Mouse (Mus musculus) right cerebral cortex, postnatal 14 days (tissue): ENCODE data around the gene Chn2.
A peak's percentile ranks its signal among the peaks of the same experiment; 100 is the strongest.

ENCODE experiments used
- DNase-seq: peaks from one replicate; pipeline ENCODE4 v3.0.0; 2022

Gene Chn2

DNA sequence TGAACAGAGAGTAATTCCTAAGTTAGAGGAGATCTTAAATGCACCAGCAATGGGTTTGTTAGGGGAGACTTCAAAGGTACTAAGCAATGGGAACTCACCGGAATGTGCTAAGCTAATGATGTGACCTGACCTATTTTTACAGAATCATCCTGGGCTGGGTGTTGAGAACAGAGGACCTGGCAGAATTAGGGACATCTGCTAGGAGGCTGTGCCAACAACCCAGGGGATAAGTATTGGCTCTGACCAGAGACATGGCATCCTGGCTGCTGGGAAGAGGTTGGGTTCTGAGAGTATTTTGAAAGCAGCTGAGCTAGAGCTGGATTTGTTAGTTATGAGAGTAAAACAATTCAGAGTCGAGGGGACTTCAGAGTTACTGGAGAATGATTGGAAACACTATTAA lies 40.5 kb downstream of the Chn2 start:
- no peak for DNase-seq

DNA sequence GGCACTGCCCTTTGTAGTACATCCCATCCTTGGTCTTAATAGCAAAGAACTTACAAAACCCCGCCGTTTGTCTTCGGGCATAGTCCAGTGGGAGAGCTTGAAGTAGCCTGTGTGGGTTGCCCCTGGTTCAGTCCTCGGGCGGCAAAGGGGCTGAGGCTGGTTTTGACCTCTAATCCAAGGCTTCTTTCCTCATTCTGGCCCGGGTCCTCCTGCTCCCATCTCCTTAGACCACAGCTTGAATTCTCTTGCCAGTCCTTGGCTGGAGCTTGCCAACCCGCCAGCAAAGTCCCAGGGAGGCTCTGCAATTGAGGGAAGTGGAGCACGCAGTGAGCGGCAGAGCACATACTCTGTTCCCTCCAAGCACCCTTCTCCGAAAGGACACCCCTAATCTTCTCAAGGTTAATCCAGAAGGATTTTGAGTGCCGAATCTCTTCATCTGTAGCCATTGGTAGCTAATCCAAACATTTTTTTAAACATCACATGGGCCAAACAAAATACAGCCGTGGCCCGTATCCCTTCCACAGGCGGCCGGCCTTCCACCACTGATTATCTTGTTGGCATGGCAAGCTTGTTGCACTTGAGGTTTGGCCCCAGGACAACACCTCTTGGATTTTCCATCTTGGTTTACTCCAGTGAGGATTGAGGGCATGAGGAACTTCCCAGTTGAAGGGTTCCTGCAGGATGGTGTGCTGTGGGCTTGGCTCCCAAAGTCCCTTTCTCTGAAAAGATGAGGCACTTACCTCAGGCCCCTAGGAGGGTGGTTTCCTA lies 41.3 kb downstream of the Chn2 start:
- no peak for DNase-seq

DNA sequence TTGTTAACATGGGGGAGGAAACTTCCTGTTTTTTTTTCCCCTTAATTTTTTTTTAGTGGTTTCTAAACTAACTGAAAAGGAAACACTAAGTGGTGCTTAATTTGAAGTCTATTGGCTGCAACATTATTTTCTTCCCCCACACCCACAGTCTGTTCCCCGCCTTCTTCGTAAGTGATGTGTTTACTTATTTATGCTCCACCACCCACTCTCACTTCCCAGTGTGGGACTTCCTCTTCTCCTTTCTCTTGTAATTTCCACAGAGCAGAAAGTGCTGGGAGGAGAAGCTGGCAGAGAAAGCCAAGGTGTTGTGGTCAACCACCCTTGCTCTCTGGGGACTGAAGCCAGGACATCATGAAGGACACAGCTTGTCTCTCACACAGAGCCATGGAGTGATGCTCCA lies 43.2 kb downstream of the Chn2 start:
- no peak for DNase-seq

DNA sequence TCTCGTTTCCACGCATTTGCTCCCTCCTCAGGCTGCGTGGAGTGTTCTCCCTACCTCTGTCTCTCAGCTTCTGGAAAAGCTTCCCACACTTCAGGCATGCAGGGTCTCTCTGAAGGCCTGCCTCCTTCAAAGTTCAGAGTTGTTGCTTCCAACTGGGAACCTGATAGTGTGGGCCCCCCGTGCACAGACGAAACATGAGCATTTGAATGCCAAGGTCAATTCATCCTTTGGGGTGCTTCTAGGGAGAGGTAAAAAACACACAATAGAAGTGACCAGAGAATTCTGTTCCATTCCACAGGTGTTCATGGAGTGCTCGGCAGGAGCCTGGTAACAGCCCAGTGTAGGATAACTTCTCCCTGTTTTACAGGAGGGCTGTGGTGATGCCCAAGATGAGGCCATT lies 44.7 kb downstream of the Chn2 start:
- DNase-seq, result no peak

DNA sequence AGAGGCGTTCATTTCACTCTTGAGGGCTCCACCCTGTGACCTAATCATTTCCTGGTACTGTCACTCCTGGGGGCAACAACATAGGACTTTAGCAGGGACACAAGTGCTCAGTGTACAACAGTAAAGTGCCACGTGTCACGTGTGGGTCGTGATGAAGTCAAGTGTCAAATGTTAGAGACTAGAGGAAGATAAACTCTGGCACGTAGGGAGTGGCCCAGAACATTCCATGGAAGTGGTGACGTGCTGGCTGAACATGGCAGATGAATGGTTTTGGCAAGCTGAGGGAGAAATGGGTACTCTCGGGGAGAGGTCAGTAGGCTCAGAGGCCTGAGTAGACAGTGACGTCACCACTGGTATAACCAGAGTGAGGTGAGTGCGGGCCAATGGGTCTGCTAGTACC lies 45.7 kb downstream of the Chn2 start:
- DNase-seq, result no peak

DNA sequence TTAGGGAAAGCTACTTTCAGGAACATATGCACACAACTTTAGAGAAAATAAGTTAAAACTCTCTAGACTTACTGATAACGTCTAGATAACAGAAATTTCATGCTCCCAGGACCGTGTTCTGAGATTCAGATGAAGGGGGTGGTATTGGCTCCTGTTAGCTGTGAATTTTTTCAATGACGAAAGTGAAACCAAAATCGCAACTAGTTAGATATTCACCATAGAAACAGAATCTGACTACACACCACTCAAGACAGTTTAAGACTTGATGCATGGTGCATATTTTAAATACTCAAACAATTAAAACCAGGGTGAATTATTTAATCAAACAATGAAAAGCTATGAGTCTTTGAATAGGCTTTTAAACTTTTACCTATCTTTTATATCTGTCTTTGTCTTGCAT lies 48.8 kb downstream of the Chn2 start:
- DNase-seq, result no peak

DNA sequence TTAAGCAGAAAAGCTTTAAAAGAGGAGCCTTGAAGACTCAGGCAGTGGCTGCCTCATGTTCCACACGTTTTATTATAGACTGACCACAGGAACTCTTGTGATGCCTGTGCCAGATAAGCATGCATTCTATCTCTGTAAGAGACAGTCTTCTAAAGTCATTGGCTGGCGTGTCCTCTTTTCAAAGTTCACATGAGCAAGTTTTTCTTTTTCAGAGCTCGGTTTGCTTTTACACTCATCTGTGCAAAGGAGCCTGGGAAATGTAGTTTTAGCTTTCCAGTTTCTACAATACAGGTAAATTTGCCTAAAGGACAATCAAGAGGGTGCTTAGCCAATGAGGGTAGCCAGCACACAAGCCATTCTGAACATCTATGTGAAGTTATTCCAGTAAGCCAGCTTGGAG lies 51.5 kb downstream of the Chn2 start:
- no peak for DNase-seq

DNA sequence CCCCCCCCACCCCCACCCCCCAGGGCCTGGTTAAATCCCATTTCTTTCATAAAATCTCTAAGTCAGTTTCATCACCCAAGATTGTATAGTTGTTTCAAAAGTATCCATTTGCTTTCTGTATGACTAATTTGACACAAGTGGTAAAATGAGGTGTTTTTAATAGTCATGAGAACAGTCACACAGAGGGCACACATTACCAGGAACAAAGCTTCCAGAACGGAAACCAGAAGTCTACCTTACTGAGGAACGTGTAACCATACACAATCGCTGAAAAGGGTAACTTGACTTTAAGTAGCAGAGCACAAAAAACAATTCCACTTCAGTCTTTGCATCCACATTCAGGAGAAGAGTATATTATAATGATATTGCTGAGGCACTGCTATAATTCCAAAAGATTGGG lies 53.6 kb downstream of the Chn2 start:
- DNase-seq, result no peak

DNA sequence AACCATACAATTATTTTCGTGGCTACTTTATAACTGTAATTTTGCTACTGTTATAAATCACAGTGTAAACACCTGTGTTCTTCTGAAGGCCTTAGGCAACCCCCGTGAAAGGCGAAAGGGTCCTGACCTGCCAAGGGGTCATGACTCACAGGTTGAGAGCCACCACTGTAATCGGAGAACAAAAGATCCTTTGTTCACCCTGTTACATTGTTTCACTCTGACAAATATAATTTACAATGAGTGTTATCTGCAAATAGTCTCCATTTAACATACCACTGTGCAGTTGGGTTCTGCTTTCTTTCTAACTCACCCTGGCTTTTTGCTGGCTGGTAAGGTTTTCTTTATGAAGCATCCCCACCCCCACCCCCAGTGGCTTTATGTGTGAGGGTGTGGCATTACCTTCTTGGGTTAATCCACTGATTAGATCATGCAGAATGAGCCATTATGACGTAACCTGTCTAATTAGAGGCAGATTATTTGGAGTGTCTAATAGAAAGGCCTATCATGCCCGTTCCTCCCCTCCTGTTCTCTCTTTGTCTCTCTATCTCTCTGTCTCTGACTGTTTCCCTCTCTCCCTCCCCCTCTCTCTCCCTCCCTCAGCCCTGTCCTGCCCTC lies 56.9 kb downstream of the Chn2 start:
- DNase-seq, result no peak

DNA sequence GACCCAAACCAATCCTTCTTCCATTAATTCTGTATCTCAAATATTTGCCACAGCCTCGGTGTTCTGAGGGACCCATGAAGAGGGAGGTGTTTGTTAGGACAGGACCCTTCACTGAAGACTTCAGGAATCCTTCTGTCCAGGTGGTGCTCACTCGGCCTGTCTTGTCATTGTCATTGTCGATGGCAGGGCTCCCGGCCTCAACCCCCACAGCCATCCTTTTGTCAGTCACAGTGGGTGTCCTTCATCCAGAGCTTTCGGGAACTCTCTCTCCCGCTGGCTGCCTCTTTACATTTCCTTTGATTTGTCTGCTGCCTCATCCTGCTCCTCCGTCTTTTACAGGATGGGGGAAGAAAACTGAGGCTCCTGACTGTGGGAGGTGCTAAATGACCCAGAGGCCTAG lies 57.5 kb downstream of the Chn2 start:
- DNase-seq, result no peak

DNA sequence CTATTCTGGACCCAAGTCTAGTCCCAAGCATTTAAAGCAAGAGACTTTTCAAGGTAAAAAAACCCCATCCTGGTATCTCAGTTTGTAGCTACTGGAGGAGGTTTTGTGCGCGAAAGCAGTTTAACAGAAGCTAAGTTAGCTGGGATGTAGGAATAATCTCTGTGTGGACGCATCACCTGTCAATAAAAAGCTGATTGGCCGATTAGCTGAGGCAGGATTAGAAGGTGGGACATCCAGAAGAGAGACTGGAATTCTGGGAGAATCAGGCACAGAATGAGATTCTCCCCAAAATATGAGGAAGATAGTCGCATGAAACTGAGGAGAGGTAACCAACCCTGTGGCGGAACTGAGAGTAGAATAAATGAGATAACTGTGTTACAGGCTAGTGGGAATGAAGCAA lies 59.0 kb downstream of the Chn2 start:
- DNase-seq, result no peak

DNA sequence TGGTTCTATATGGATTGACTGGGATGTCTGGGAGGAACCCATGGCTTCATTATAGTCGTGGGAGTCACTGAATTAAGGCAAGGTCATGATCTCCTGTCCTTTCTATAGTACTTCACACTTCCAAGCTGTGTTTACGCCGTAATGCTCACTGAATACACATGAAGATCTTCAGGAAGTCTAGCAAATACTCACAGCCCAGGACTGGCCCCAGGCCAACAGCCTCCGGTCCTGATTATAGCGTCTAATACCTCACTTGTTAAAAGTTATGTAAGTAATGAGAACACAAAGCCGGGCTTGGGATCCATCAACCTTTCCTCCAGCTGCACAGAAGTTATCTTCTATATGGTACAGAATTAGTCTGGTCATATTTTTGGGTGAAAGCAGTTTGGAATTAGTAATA lies 60.3 kb downstream of the Chn2 start:
- no peak for DNase-seq

DNA sequence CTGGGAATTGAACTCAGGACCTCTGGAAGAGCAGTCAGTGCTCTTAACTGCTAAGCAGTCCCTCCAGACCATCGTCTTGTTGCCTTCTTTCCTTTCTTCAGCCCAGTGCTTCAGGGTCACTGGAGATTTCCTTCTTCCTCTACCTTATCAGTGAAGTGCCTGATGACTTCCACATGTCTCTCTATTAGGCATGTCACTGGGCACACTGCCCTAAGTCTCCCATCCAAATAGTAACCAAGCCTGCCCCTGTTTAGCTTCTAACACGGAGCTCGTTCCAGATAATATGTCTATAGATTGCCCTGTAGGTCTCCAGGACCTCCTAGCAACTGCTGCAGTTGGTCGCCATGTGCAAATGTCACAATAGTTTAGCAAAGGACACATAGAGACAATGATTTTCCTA lies 62.9 kb downstream of the Chn2 start:
- DNase-seq, result no peak

DNA sequence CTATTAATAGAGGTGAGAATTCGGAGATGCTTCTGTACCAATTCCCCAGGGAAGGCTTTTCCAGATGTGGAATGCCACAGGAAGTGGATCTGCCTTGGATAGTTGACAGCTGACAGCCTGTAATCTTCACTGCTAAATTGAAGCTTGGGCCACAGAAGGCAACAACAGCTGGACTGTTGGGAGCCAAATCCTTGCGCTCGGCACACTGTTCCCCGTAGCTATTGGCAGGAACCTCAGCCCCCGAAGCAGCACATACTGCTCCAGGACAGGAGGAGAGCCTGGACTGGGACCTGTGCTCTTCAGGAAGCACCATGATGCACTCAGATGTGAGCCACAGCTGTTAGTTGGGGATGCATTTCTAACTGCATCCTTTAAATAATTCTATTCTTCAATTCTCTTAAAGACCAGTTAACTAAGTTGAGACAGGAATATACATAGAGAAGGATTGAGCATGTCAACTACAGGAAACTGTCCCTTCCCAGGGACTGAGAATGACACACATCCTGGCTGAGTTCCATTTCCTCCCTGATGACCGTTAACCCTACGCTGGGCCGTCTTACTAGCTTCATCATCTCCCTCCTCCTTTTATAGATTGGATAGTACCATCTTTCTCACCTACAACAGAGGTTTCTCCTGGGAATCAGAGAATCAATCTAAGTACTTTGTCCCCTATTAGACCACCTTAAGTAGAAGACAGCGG lies 64.1 kb downstream of the Chn2 start:
- no peak for DNase-seq

DNA sequence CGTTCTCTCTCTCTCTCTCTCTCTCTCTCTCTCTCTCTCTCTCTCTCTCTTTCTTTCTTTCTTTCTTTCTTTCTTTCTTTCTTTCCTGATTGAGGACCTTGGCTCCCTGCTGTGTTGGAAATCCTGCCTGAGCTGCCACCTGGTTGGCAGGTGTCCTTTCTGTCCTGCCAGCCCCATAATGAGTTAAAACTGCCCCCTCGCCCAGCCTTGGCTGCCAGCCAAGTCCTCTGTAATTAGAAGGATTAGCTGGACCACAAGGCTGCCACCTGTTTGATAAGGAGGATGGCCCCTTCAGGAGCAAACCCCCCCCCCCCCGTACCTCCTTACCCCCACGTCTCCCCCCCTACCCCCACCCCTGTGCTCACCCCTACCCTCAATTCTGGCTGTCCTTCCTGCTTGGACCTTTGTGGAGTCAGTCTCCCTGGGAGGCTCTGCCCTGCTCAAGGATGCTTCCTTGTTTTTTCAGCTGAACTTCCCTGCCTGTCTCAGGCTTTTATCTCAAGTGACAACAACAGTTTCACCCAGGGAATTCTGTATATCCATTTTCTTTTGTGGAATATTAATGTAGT lies 72.1 kb downstream of the Chn2 start:
- no peak for DNase-seq

DNA sequence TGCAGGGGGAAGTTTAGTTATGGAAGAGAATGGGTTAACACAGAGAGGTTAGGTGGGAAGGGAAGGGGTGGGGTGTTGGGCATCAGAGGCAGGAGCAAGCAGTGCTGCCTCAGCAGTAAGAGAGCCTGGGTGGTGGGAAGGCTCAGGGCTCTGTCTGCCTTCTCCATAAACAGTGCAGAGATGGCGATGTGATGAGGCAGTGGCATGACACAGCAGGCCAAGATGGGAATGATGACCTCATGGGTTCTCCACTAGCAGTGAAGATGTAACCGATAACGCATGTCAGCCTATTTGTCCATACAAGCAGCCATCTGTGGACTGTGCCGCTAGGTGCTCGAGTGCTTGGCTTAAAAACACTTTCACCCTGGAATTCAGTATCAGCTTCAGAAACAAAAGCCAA lies 74.0 kb downstream of the Chn2 start:
- no peak for DNase-seq

DNA sequence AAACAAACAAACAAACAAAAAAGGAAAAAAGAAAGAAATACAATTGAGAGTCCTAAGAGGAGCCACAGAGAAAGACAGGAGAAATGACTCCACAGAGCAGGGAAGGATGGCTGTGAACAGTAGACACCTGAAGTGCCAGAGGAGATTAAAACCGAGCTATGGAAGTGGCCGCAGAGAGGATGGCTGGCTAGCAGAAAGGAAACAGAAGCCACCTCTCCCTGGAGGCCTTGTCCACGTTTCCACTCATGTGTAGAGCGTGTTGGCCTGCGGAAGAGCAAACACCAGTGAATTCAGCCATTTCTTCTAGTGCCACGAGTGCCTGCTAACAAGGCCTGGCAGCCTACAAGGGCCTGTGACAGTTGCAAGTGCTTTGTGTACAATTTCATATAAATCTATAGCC lies 75.1 kb downstream of the Chn2 start:
- no peak for DNase-seq

DNA sequence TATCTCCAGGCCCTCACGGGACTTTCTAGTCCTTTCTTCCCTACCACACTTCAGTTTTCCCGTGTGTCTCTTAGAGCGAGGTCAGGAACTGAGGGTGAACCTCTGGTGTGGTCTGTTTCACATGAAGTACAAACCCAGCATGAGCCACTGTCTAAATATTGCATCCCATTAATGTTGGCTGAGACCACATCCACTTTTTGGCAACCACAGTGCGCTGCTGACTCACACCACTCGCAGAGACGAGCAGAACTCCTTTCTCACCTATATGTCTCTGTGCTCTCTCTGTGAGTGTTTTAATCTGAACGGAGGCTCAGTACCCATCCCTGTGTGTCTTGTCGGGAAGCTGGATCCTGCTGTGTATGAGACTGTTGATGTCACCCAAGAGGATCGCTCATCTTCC lies 76.9 kb downstream of the Chn2 start:
- DNase-seq, result no peak

DNA sequence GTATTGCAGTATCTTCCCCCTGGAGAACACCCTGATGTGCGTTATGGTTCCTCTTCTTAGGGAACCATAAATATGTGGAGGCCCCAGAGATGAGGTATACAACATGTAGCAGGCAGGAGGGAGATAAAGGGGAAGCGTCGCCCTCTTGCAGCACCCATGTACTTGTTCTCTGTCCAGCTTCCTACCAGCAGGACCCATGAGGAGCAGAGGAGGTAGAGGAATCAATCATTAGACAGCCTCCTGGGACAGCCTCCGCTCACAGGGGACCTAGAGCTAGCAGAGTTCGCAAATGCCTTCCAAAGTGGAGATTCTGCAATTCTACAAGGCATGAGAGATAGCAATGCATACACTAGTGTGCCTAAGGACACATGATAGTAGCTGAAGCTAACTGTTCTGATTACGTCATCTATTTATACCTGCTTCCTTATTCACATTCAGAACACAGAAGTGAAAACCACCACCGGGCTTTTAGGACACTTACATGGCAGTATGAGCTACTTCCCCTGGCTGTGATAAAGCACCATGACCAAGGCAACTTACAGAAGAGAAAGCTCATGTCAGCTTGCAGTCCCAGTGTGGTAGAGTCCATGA lies 77.7 kb downstream of the Chn2 start:
- no peak for DNase-seq

DNA sequence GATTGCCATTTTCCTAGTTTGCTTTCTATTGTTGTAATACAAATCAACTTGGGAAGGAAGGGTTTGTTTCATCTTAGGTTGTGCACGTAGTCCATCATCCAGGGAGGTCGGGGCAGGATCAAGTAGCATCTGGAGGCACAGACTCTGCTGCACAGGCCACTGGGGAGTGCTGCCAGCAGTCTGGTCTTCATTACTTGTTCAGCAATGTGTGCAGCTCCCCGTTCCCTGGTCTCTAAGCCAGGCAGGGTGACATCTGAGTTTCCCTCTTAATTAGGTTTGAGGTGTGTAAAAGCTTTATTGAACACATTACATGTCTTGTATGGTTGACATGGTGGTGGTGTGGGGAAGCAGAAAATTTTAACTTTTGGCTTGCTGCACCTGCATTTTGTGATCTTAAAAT lies 79.0 kb downstream of the Chn2 start:
- no peak for DNase-seq

DNA sequence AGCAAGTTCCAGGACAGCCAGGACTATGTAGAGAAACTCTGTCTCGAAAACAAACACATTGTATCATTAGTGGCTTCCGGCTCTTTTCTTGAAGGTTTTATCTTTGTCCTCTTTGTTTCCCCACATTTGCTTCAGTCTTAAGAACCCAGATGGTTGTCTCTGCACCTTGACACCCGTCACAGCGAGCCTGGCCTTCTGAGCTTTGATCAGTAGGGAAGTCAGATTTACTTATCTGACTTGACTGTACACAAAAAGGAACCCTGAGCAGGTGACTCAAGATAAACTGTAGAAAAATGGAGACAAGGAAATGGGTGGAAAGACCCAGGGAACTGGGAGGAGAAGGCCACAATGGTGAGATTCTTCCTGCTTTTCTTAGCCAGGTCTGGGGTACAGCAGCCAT lies 79.5 kb downstream of the Chn2 start:
- no peak for DNase-seq

DNA sequence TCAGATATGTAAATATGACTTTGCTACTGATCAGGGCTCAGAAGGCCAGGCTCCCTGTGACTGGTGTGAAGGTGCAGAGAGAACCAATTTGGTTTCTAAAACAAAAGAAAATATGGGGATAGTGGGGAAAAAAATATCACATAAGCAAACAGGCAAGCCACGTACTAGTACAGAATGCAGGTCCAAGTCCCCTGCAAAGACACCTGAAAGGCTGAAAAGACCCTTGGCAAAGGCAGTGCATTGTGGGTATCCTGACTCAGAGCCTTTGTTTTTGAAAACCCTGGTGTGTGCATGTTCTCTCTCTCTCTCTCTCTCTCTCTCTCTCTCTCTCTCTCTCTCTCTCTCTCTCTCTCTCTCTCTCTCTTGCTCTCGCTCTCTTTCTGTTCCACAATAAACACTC lies 80.1 kb downstream of the Chn2 start:
- no peak for DNase-seq

DNA sequence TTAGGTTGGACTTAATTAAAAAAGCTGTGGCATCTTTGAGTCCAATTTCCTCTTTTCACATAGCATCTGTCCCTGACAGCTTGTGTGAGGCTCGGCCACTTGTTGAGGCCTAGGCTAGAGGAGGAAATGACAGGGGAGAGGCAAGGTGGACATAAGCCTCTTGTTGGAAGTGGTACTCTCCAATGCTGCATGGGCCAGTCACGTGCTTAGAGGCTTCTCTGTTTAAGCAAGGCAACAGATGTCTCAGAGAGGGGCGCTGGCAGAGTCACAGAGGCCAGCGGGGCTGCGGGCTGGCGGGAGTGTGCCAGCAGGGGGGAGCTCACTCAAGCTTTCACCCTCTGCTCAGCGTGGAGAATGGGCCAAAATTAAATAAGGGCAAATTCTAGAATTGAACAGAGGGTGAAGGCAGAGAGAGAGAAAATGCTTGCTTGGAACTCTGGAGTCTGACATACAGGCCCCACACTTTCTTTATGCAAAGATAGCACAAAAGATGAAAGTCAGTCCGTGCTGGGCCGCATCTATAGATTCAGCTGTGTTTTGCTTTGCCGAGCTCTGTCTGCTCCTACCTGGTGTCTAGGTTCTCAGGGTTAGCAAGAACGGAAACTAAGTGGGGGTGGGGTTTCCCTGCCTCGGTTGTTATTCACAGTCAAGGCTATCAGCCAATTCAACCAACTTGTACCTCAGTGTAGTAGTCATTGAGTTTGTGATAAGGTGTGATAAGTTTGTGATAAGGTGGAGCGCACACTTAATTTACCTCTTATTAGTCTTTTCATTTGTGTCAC lies 80.7 kb downstream of the Chn2 start:
- peak; percentile 30 for DNase-seq
